Mouse (Mus musculus): Measurements from ENCODE around the gene Arfgap1.

- TF ChIP-seq CTCF (IDR thresholded peaks at IDR 0.05; ENCODE audit: borderline replicate concordance, insufficient read depth, low read depth, low read length) = no peak
- no peak for TF ChIP-seq POLR2A (IDR thresholded peaks at IDR 0.05; ENCODE audit: borderline replicate concordance, insufficient read depth, low read length)
Observed at GRCm38 (mm10) chr2:180949947-180950346, 17.1 kb upstream of the Arfgap1 start.
